Mouse (Mus musculus) neural tube, embryonic 12.5 days (tissue): ENCODE results near the gene Plp1. TPM values are rescaled to one million over a fixed set of nuclear protein-coding genes. Genes with fewer than 3 reads are reported as not detected.

ENCODE experiments used
- ATAC-seq: fragments of 200-750 bp; cut with Nextera tagmentation; 2 replicates; pipeline ENCODE4 v1.8.0; 2017; ENCODE audit warnings: low read depth, mild to moderate bottlenecking, moderate TSS enrichment, moderate library complexity; ENCODE audit not compliant: low FRiP score
- H3K27ac ChIP-seq: fragments of 300-500 bp; sonication (generic); 2 replicates; pipeline ENCODE4 v1.5.1; 2016
- H3K27me3 ChIP-seq: fragments of 300-500 bp; sonication (generic); replicated peaks from 2 replicates; pipeline ENCODE4 v1.6.1; 2016; ENCODE audit warnings: mild to moderate bottlenecking
- H3K36me3 ChIP-seq: fragments of 300-500 bp; sonication (generic); 2 replicates; pipeline ENCODE4 v1.6.1; 2016; ENCODE audit warnings: mild to moderate bottlenecking
- H3K4me1 ChIP-seq: fragments of 300-500 bp; sonication (generic); 2 replicates; pipeline ENCODE4 v1.6.1; 2016
- H3K4me2 ChIP-seq: fragments of 300-500 bp; sonication (generic); replicated peaks from 2 replicates; pipeline ENCODE4 v1.6.1; 2016; ENCODE audit warnings: mild to moderate bottlenecking
- H3K4me3 ChIP-seq: fragments of 300-500 bp; sonication (generic); 2 replicates; pipeline ENCODE4 v1.5.1; 2016
- H3K9ac ChIP-seq: fragments of 300-500 bp; sonication (generic); 2 replicates; pipeline ENCODE4 v1.6.1; 2016; ENCODE audit warnings: mild to moderate bottlenecking
- H3K9me3 ChIP-seq: fragments of 300-500 bp; sonication (generic); 2 replicates; pipeline ENCODE4 v1.6.1; 2016; ENCODE audit warnings: mild to moderate bottlenecking
- WGBS: fragments of 180-500 bp; shearing (Covaris S2); methylation state at CpG from one replicate; pipeline ENCODE4 v1.1.7; 2016; 5-methylcytosine and 5-hydroxymethylcytosine counted together
- polyA plus RNA-seq: library from polyadenylated mRNA; unstranded; fragments of >200 nt; fragmentation: Nextera tagmentation; extraction: Ambion mirVana; gene quantifications from 2 replicates; pipeline ENCODE4 v1.2.1, GENCODE M21; 2016

Plp1 gene
- 32.7 and 39.4 TPM in 2 replicates for polyA plus RNA-seq

DNA sequence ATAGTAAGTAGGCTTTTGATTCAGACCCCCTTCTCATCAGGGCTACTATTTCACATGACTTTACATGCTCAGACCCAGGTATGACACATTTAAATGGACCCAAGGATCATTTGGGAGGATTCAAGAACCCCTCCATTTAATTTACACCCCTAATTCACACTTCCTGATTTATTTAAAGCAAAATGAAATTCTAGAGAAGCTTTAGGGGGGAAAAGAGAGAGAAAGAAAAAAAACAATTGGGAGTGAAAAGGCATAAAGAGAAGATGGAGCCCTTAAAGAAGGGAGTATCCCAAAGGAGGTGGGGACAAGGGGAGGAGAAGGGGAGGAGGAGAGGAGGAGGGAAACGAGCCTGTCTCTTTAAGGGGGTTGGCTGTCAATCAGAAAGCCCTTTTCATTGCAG lies at the start of gene Plp1:
Gene Plp1 (plus strand): TSS at position 301 of the 400 bp plus-strand sequence.
- WGBS: 25% methylated on average over 1 of the region's 1 CpGs
- H3K4me3 ChIP-seq: no peak within 1 kb of the TSS
- H3K4me2 ChIP-seq: no peak within 1 kb of the TSS
- H3K27ac ChIP-seq: no peak within 1 kb of the TSS
- no peaks in the 10 kb centered on the region for H3K27me3 ChIP-seq
- H3K4me1 ChIP-seq: no peaks in the 10 kb centered on the region
- H3K9ac ChIP-seq: no peak within 1 kb of the TSS
- H3K36me3 ChIP-seq: no peaks in the 10 kb centered on the region
- no peak for ATAC-seq
- no peaks in the 10 kb centered on the region for H3K9me3 ChIP-seq

DNA sequence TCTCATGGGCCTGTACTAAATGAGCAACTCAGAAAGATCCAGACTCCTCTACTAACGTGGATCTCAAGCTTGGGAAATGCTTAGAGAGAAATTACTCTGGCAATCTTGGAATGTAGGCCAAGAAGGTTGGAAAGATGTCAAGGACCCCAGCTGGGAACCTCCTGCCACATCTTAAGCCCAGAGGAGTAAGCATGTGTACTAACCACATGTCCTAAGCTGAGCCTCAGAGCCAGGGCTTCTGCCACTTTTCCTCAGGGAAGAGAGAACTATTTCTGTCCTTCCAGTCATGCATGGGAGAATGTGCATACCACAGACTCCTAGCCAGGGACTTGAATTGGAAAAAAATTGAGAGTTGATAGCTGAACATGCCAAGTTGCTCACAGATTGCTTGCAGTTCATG lies 49.4 kb upstream of the Plp1 start:
- Histone ChIP-seq H3K4me3 (no peak overlapping the region), H3K4me1 (no peaks in the 10 kb centered on the region), H3K27me3 (no peaks in the 10 kb centered on the region), H3K4me2 (no peak overlapping the region), H3K9me3 (no peaks in the 10 kb centered on the region), H3K27ac (no peak overlapping the region), H3K9ac (no peak overlapping the region), H3K36me3 (no peaks in the 10 kb centered on the region)
- no peak for ATAC-seq
- 80% methylated on average over 1 of the region's 1 CpGs for WGBS

DNA sequence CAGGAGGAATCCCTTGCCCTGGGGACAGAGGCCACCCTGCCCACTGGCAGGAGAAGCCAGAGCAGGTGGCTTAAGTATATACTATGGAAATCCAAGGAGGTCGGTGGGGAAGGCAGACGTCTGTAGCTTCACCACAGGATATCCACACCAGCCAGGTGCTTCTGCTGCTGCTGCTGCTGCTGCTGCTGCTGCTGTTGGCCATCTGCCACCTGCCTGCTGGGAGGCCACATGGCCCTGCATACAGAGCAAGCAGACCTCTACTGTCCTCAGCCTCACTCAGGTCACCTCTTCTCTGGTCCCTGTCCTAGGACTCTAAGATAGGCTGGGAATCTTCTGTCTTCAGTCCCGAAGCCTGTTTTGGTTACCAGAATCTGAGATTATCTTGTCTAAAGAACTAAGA lies 44.4 kb upstream of the Plp1 start:
- Histone ChIP-seq H3K9me3 (no peaks in the 10 kb centered on the region), H3K27me3 (no peaks in the 10 kb centered on the region), H3K36me3 (no peaks in the 10 kb centered on the region), H3K4me3 (no peak overlapping the region), H3K4me1 (no peaks in the 10 kb centered on the region), H3K4me2 (no peak overlapping the region), H3K27ac (no peak overlapping the region), H3K9ac (no peak overlapping the region)
- no peak for ATAC-seq
- 83% methylated on average over 3 of the region's 3 CpGs for WGBS

DNA sequence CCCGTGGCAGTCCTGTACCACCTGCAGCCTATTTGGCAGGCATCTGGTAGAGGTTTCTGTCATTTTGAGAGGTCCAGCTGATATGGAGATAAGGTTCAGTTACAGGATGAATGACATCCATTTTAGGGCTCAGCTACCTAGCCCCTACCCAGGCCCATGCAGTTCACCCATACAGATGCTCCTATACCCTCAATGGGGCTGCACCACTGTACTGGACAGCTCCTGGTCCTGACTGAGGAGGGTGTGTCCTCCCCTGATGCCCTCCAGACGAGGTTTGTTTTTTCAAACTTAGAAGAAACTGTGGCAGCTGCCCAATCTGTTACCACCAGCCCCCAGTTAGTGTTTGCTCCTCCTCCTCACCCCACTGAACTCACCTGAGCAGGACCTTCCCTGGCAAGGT lies 43.2 kb upstream of the Plp1 start:
- Histone ChIP-seq H3K4me2 (no peak overlapping the region), H3K4me1 (no peaks in the 10 kb centered on the region), H3K36me3 (no peaks in the 10 kb centered on the region), H3K9ac (no peak overlapping the region), H3K27me3 (no peaks in the 10 kb centered on the region), H3K27ac (no peak overlapping the region), H3K4me3 (no peak overlapping the region), H3K9me3 (no peaks in the 10 kb centered on the region)
- 62% methylated on average over 2 of the region's 2 CpGs for WGBS
- no peak for ATAC-seq

DNA sequence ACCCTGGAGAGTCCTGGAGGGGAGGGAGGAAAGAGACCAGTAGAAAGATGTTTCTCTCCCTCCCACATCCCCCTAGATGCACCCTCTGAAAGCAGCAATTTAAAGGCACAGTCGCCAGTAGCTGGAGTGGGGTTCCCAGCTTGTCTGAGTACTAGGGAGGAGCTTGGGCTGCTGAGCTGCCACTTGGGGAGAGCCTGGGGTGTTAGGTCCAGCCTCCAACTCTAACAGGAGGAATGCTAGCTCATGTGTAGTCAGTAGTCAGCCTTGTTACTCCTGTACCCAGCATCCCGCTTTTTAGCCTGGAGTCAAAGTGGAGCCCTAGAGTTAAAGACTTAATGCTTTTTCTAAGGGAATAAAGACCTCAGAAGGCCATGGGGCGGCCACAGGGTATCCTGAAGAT lies 42.4 kb upstream of the Plp1 start, which contains the start of gene Glra4:
Gene Glra4 (minus strand): TSS at position 101 of the 400 bp plus-strand sequence.
- H3K9ac ChIP-seq: no peak within 1 kb of the TSS
- H3K27me3 ChIP-seq: no peaks in the 10 kb centered on the region
- H3K4me3 ChIP-seq: no peak within 1 kb of the TSS
- WGBS: 83% methylated on average over 3 of the region's 3 CpGs
- no peak within 1 kb of the TSS for H3K4me2 ChIP-seq
- H3K27ac ChIP-seq: no peak within 1 kb of the TSS
- no peaks in the 10 kb centered on the region for H3K4me1 ChIP-seq
- H3K9me3 ChIP-seq: no peaks in the 10 kb centered on the region
- no peak for ATAC-seq
- H3K36me3 ChIP-seq: no peaks in the 10 kb centered on the region

DNA sequence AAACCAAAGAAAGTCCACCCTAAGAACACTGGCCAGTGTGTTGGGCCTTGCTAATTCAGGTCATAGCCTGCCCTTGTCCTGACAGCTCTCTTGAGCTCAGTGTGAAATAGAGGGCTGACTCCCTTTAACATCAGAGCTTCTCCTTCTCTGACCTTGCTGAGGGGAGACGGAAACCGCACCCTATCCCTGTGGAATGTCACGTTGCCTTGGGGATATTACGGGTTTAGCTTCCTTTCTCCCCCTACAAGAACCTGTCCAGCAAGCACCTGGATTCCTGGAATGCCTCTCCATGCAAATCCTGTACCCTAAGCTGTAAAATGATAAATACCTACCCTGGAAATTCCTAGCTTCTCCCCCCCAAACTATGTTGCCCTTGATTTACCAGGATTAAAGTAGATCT lies 33.0 kb upstream of the Plp1 start:
- Histone ChIP-seq H3K4me1 (no peaks in the 10 kb centered on the region), H3K27me3 (no peaks in the 10 kb centered on the region), H3K9me3 (no peaks in the 10 kb centered on the region), H3K4me2 (no peak overlapping the region), H3K36me3 (no peaks in the 10 kb centered on the region), H3K9ac (no peak overlapping the region), H3K27ac (no peak overlapping the region), H3K4me3 (no peak overlapping the region)
- 92% methylated on average over 4 of the region's 4 CpGs for WGBS
- ATAC-seq: no peak

DNA sequence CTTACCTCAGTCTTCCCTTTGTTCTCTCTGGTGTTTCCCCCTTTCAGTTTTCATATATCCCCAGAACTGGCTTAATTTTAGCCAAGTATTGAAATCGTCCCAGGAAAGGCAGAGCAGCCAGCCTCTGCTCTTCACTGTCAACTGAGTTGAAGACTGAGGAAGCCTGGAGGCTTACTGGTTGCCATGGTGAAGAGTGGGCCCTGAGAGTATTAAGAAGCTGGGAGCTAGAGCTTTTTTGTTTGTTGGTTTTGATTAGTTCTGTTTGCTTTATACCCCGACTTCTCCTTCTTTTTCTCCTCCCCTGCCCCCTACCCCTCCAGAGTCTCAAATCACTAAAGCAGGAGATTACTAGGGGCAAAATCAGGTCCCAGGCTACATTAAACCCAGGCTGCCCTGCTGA lies 25.2 kb upstream of the Plp1 start:
- no peaks in the 10 kb centered on the region for H3K9me3 ChIP-seq
- H3K4me3 ChIP-seq: no peak overlapping the region
- H3K36me3 ChIP-seq: no peaks in the 10 kb centered on the region
- H3K4me1 ChIP-seq: no peaks in the 10 kb centered on the region
- no peak overlapping the region for H3K27ac ChIP-seq
- H3K4me2 ChIP-seq: no peak overlapping the region
- H3K9ac ChIP-seq: no peak overlapping the region
- 30% methylated on average over 2 of the region's 2 CpGs for WGBS
- no peak for ATAC-seq
- H3K27me3 ChIP-seq: no peaks in the 10 kb centered on the region

DNA sequence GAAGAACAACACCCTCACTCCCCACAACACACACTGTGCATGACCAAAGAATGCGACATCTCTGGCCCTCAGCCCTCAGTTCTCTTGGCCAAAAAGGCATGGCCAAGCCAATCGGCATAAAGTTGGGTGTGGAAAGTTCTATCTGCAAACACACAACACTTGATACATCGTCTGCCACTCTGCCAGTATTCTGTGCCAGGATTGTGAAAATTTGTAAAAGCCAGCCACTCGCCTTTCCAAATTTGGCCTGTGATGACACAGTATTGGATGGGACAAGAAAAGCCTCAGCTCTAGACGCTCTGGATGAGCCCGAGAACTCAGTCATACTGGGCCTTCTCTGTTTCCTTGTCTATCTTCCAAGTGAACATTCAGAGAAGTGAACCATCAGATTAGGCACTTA lies 2.7 kb upstream of the Plp1 start:
- Histone ChIP-seq H3K27me3 (no peaks in the 10 kb centered on the region), H3K9me3 (no peaks in the 10 kb centered on the region), H3K27ac (no peak overlapping the region), H3K4me2 (no peak overlapping the region), H3K36me3 (no peaks in the 10 kb centered on the region), H3K4me3 (no peak overlapping the region), H3K9ac (no peak overlapping the region), H3K4me1 (no peaks in the 10 kb centered on the region)
- WGBS: 88% methylated on average over 6 of the region's 6 CpGs
- ATAC-seq: peak; percentile 44; the same call in 1 of the 2 replicates

DNA sequence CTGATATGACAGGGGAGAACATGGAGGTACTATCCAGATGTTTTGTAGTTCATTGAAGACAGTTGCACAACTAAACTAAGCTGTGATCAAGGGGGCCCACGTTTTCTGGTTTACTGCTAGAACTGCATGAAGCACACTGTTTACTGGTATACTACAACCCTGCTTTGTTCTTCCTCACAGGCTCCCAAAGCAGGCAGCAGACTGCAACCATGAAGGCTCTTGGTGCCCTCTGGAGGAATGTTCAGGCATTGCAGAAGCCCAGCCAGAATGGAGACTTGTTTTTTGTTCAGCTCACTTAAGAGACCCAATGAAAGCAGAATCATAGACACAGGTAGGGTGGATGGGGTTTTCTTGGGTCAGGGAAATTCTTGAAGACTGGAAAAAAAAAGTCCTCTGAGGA lies 2.2 kb upstream of the Plp1 start:
- no peaks in the 10 kb centered on the region for H3K36me3 ChIP-seq
- no peaks in the 10 kb centered on the region for H3K9me3 ChIP-seq
- no peaks in the 10 kb centered on the region for H3K4me1 ChIP-seq
- no peak overlapping the region for H3K9ac ChIP-seq
- no peak overlapping the region for H3K27ac ChIP-seq
- no peak overlapping the region for H3K4me2 ChIP-seq
- 13% methylated on average over 1 of the region's 1 CpGs for WGBS
- no peak overlapping the region for H3K4me3 ChIP-seq
- no peaks in the 10 kb centered on the region for H3K27me3 ChIP-seq
- ATAC-seq: peak; percentile 89

DNA sequence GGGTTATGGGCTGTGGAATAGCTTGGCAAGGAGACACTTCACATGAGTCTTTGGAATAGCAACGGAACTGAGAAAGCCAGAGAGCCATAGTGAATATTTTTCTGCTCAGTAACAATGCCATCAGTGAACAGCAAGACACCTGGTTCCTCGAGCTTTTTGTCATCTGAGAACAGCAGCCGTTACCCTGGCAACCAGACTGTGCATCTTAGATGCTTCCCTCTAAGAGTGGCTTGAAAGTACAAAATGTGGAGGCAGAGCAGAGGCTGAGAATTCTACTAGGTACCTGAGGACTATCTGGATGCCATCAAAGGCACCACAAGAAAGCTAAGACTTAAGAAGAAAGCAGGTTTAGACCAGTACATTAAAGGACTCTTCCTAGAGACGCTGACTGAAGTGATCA lies 2.5 kb downstream of the Plp1 start:
- 65% methylated on average over 4 of the region's 4 CpGs for WGBS
- H3K27ac ChIP-seq: no peak overlapping the region
- no peak for ATAC-seq
- no peaks in the 10 kb centered on the region for H3K36me3 ChIP-seq
- H3K9me3 ChIP-seq: no peaks in the 10 kb centered on the region
- H3K4me3 ChIP-seq: no peak overlapping the region
- no peaks in the 10 kb centered on the region for H3K27me3 ChIP-seq
- H3K9ac ChIP-seq: no peak overlapping the region
- 0 out of 2 replicates have a peak, but pooled peaks cover 3% of the 10 kb centered on the region for H3K4me1 ChIP-seq
- no peak overlapping the region for H3K4me2 ChIP-seq

DNA sequence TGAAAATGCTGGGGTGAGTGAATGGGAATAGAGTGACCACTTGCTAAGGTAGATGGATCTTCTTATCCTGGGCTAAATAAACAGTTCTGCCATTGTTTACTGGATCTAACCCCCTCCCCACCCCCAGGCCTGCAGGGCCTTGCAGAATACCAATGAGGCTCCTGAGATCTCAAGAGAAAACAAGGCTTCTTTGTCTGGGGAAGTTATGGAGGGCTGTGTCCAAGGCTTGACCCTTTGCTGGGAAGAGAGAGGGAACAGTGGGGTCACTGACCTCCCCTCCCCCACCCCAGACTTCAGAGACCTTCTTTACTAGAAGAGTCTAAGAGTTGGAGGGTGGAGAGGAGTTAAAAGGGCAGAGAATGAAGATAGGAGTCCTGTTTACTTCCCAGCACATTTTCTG lies 6.1 kb downstream of the Plp1 start:
- H3K4me3 ChIP-seq: no peak overlapping the region
- H3K27me3 ChIP-seq: no peaks in the 10 kb centered on the region
- 0 out of 2 replicates have a peak, but pooled peaks cover 3% of the 10 kb centered on the region for H3K4me1 ChIP-seq
- no peak overlapping the region for H3K4me2 ChIP-seq
- no peak overlapping the region for H3K27ac ChIP-seq
- H3K9ac ChIP-seq: no peak overlapping the region
- no peaks in the 10 kb centered on the region for H3K36me3 ChIP-seq
- no peaks in the 10 kb centered on the region for H3K9me3 ChIP-seq
- no peak for ATAC-seq

DNA sequence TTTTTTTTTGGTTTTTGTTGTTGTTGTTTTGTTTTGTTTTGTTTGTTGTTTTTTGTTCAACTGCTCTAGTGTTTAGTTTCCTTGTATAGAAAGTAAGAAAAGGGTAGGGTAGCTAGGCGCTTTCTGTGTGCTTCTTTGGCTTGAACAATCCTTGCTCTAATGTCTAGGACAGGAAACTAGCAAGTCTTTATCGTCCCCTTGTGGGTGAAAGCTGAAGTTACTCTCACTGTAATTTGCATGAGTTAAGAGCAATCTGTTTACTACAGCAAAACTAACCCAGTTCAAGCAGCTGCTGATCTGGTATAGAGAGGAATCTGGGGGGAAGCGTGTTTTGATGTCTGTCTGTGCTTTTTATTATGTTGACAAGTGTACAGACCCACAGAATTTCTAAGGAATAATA lies 27.8 kb downstream of the Plp1 start:
- Histone ChIP-seq H3K27me3 (no peaks in the 10 kb centered on the region), H3K4me2 (no peak overlapping the region), H3K36me3 (no peaks in the 10 kb centered on the region), H3K9ac (no peak overlapping the region), H3K4me3 (no peak overlapping the region), H3K27ac (no peak overlapping the region), H3K9me3 (no peaks in the 10 kb centered on the region), H3K4me1 (no peaks in the 10 kb centered on the region)
- 41% methylated on average over 3 of the region's 3 CpGs for WGBS
- no peak for ATAC-seq

DNA sequence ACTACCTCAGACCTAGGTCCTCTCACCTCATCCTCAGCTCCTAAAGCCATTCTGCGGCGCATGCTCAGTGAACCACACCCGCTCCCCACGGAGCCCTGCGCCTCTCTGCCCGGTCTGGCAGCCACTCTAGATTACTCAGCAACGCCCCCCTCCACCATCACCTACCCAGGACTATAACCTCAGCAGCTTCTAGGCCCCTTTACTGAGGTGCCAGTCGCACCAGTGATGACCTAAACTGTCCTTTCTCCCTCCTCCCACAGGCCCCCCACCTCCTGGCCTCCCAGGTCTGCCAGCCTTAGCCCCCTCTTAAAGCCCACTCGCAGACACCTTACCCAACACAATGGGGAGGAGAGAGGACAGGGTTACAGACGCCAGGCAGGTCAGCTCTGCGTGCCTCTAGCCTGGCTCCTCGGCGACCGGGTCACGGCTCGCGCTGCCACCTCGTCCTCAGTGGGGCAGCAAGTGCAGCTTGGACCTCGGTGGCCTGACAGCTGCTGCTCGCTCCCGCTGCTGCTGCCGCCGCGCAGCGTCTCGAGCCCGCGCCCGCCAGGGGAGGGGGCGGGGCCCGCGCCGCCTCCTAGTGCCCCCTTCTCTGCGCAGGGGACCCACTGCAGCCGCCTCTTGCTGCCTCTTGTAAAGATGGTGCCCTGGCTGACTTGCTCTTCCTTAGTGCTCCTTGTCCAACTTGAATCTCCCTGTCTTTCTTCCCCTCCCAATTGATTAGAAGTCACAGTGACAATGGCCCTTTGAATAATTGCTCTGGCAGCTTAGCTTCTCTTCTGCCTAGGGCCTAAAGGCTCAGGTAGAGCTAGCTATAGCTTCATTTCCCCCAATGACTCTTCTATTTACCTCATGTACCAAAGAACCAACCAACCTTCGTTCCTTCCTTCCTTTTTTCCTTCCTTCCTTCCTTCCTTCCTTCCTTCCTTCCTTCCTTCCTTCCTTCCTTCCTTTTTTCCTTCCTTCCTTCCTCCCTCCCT lies 45.9 kb downstream of the Plp1 start, which contains the start of gene Rab9b:
Gene Rab9b (minus strand): TSS at position 695 of the 980 bp plus-strand sequence.
- Histone ChIP-seq H3K4me3 (peak within 1 kb of the TSS; percentile 50), H3K9ac (peak within 1 kb of the TSS; percentile 56), H3K4me1 (no peaks in the 10 kb centered on the region), H3K4me2 (peak within 1 kb of the TSS; percentile 61), H3K27ac (no peak within 1 kb of the TSS), H3K9me3 (no peaks in the 10 kb centered on the region), H3K36me3 (no peaks in the 10 kb centered on the region), H3K27me3 (no peaks in the 10 kb centered on the region)
- WGBS: 21% methylated on average over 22 of the region's 36 CpGs
- ATAC-seq: peak; percentile 96
